Mouse (Mus musculus): ENCODE results near the gene Lat2.

DNA sequence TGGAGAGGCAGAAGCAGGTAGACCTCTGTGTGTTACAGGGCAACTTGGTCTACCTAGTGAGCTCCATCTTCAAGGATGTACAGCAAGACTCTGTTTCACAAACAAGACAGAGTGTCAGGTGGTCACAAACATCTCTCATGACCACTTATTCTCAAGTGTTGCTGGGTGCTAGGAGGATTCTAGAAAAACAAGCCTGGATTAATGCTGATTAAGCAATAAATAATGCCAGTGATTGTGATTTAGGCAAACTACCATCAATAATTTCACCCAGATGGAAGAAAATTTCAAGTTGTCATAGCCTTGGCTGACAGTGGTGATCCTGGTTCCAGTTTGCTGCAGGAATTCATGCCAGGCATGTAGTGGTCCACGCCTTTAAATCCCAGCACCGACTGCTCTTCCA is 50.6 kb downstream of the Lat2 start:
- TF ChIP-seq CTCF (IDR thresholded peaks at IDR 0.05; ENCODE audit: extremely low read depth, insufficient read depth, insufficient read length, insufficient replicate concordance) (no peak), POLR2A (IDR thresholded peaks at IDR 0.05; ENCODE audit: low read depth, low read length) (no peak)
